Mouse (Mus musculus) cortical plate, adult 2 months (tissue): ENCODE measurements at regions not wholly inside any gene's neighbourhood (a gene's known extent, or its start where the extent isn't known, plus 50 kb on each side); places are given as distances from the start of the nearest gene placed in this dataset.

Experiments
- CTCF ChIP-seq: fragments of 200-500 bp; IDR thresholded peaks from 2 replicates; pipeline ENCODE4 v1.5.1; 2011; ENCODE audit warnings: mild to moderate bottlenecking, control low read depth, low read length; ENCODE audit not compliant: insufficient read depth; ENCODE audit errors: extremely low read depth
- POLR2A ChIP-seq: fragments of 200-500 bp; IDR thresholded peaks from 2 replicates; pipeline ENCODE4 v1.6.1; 2011; ENCODE audit warnings: mild to moderate bottlenecking, low read length, control low read depth; ENCODE audit not compliant: insufficient read depth; ENCODE audit errors: extremely low read depth

DNA sequence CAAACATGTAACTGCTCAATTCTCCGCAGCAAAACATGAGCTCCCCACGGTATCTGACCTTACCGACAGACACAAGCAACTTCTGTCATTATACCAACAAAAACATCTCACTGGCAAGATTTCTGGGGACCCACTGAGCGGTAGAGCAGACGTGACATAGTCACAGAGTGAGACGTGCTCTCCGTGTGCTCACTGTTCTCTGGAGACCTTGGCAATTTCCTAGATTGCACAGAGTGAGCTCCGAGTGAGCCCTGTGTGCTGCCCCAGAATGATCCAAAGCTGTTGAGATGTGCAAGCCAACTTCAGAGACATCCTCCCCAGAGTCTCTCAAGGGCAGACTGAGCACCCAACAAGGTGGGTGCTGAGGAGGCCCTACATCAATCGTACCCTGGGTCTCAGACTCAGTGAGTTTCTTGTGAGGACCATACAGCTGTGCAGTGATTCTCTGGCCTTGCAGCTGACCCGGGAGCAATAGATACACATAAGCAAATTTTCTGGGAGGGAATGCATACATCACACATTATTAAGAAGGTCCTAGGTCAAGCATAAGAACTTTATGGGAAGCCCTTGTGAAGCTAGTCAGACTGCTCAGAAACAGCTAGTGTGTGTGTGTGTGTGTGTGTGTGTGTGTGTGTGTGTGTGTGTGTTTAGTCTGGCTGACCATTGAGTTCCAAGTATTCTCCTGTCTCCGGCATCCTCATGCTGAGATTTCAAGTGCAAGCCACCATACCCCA, 58.5 kb upstream of the S1pr3 start:
- TF ChIP-seq POLR2A (no peak), CTCF (no peak)
